Mouse (Mus musculus) CH12.LX (cell line): ENCODE measurements around the gene Cox17. TPM values are rescaled to one million over a fixed set of nuclear protein-coding genes. Genes with fewer than 3 reads are reported as not detected.

Experiments
- DNase-seq: peaks from one replicate; pipeline ENCODE4 v3.0.0-alpha.2; 2013; ENCODE audit errors: extremely low read depth
- H3K27ac ChIP-seq: 2 replicates; pipeline ENCODE4 v1.5.1; 2012; ENCODE audit warnings: low read depth, mild to moderate bottlenecking, control low read depth, moderate library complexity; ENCODE audit not compliant: insufficient read depth
- H3K27me3 ChIP-seq: replicated peaks from 2 replicates; pipeline ENCODE3; 2012; ENCODE audit warnings: inconsistent platforms
- H3K36me3 ChIP-seq, 2 experiments: replicated peaks in 1 of 2; 2 replicates each; pipeline versions ENCODE3 to v1.6.1; 2012; ENCODE audit warnings: inconsistent platforms in 1 of 2, low read length in 1 of 2, mild to moderate bottlenecking in 1 of 2, mixed read lengths in 1 of 2, moderate library complexity in 1 of 2; ENCODE audit not compliant: control insufficient read depth in 1 of 2, insufficient read depth in 1 of 2
- H3K4me1 ChIP-seq, 2 experiments: 2 replicates each; pipeline ENCODE4 v1.6.1; 2012; ENCODE audit warnings: inconsistent platforms in 1 of 2, moderate library complexity in 1 of 2; ENCODE audit not compliant: insufficient read depth in 2 of 2, control insufficient read depth in 1 of 2
- H3K4me2 ChIP-seq: 2 replicates; pipeline ENCODE4 v1.6.1; 2012; ENCODE audit warnings: low read depth, mild to moderate bottlenecking, control low read depth; ENCODE audit not compliant: poor library complexity, insufficient read depth, severe bottlenecking
- H3K4me3 ChIP-seq, 3 experiments: fragments of 150-350 bp in 1 of 3; sonication (generic) in 1 of 3; replicated peaks in 1 of 3; 2 replicates each; pipeline versions ENCODE3 to v1.5.1; 2011 to 2012; ENCODE audit warnings: low read depth in 2 of 3, low read length in 2 of 3, mild to moderate bottlenecking in 2 of 3, moderate library complexity in 2 of 3, control low read depth in 1 of 3, improper control_type of control experiment in 1 of 3, inconsistent platforms in 1 of 3, mixed read lengths in 1 of 3; ENCODE audit not compliant: poor library complexity in 1 of 3
- H3K79me2 ChIP-seq: replicated peaks from 2 replicates; pipeline ENCODE4 v1.6.1; 2012; ENCODE audit warnings: mild to moderate bottlenecking, moderate library complexity; ENCODE audit not compliant: control insufficient read depth, poor library complexity, insufficient read depth, severe bottlenecking; ENCODE audit errors: extremely low read depth
- H3K9ac ChIP-seq: 2 replicates; pipeline ENCODE4 v1.6.1; 2012; ENCODE audit warnings: low read depth, mild to moderate bottlenecking, control low read depth, moderate library complexity; ENCODE audit not compliant: insufficient read depth
- H3K9me3 ChIP-seq: replicated peaks from 2 replicates; pipeline ENCODE3; 2012; ENCODE audit warnings: low read length, inconsistent platforms, mixed read lengths
- CHD2 ChIP-seq: IDR thresholded peaks from 2 replicates; pipeline ENCODE4 v1.6.1; 2011; ENCODE audit warnings: low read length, improper control_type of control experiment
- E2F4 ChIP-seq: IDR thresholded peaks from 2 replicates; pipeline ENCODE4 v1.6.1; 2011; ENCODE audit warnings: low read depth, low read length, improper control_type of control experiment; ENCODE audit not compliant: insufficient replicate concordance
- ELF1 ChIP-seq: IDR thresholded peaks from 2 replicates; pipeline ENCODE4 v1.6.1; 2014; ENCODE audit warnings: low read depth, mild to moderate bottlenecking, inconsistent platforms, low read length, improper control_type of control experiment
- EP300 ChIP-seq: IDR thresholded peaks from 2 replicates; pipeline ENCODE4 v1.6.1; 2011; ENCODE audit warnings: low read length, improper control_type of control experiment
- ETS1 ChIP-seq: conservative IDR thresholded peaks from 2 replicates; pipeline ENCODE4 v1.6.1; 2012; ENCODE audit warnings: low read depth, mild to moderate bottlenecking, inconsistent platforms, low read length, improper control_type of control experiment, moderate library complexity
- GABPA ChIP-seq: IDR thresholded peaks from 2 replicates; pipeline ENCODE4 v1.6.1; 2012; ENCODE audit warnings: low read depth, low read length, improper control_type of control experiment, inconsistent platforms; ENCODE audit not compliant: insufficient replicate concordance
- IRF4 ChIP-seq: IDR thresholded peaks from 2 replicates; pipeline ENCODE4 v1.6.1; 2014; ENCODE audit warnings: low read depth, mild to moderate bottlenecking, inconsistent platforms, low read length, improper control_type of control experiment
- JUN ChIP-seq: IDR thresholded peaks from 2 replicates; pipeline ENCODE4 v1.6.1; 2011; ENCODE audit warnings: low read depth, mild to moderate bottlenecking, low read length, improper control_type of control experiment, moderate library complexity; ENCODE audit not compliant: insufficient read depth
- JUND ChIP-seq: conservative IDR thresholded peaks from 2 replicates; pipeline ENCODE4 v1.6.1; 2011; ENCODE audit warnings: low read depth, low read length, improper control_type of control experiment
- KAT2A ChIP-seq: IDR thresholded peaks from 2 replicates; pipeline ENCODE4 v1.6.1; 2012; ENCODE audit warnings: low read length, improper control_type of control experiment, inconsistent platforms; ENCODE audit not compliant: insufficient replicate concordance
- MAFK ChIP-seq: IDR thresholded peaks from 2 replicates; pipeline ENCODE4 v1.6.1; 2011; ENCODE audit warnings: low read length, improper control_type of control experiment; ENCODE audit not compliant: insufficient replicate concordance
- MAX ChIP-seq: IDR thresholded peaks from 2 replicates; pipeline ENCODE4 v1.6.1; 2011; ENCODE audit warnings: low read length, improper control_type of control experiment
- MEF2A ChIP-seq: IDR thresholded peaks from 2 replicates; pipeline ENCODE4 v1.6.1; 2014; ENCODE audit warnings: low read depth, mild to moderate bottlenecking, inconsistent platforms, low read length, improper control_type of control experiment, borderline replicate concordance
- MXI1 ChIP-seq: IDR thresholded peaks from 2 replicates; pipeline ENCODE4 v1.6.1; 2011; ENCODE audit warnings: mild to moderate bottlenecking, low read depth, low read length, improper control_type of control experiment
- MYC ChIP-seq: IDR thresholded peaks from 2 replicates; pipeline ENCODE4 v1.6.1; 2011; ENCODE audit warnings: low read depth, mild to moderate bottlenecking, improper control_type of control experiment, low read length
- NELFE ChIP-seq: IDR thresholded peaks from 2 replicates; pipeline ENCODE4 v1.6.1; 2011; ENCODE audit warnings: low read depth, low read length, improper control_type of control experiment
- NRF1 ChIP-seq: IDR thresholded peaks from 2 replicates; pipeline ENCODE4 v1.6.1; 2014; ENCODE audit warnings: low read depth, mild to moderate bottlenecking, inconsistent platforms, low read length, improper control_type of control experiment, moderate library complexity
- POLR2A ChIP-seq: IDR thresholded peaks from 2 replicates; pipeline ENCODE4 v1.6.1; 2011; ENCODE audit warnings: low read depth, mild to moderate bottlenecking, improper control_type of control experiment, low read length
- RCOR1 ChIP-seq: conservative IDR thresholded peaks from 2 replicates; pipeline ENCODE4 v1.6.1; 2012; ENCODE audit warnings: low read depth, mild to moderate bottlenecking, inconsistent platforms, low read length, improper control_type of control experiment
- SIN3A ChIP-seq: IDR thresholded peaks from 2 replicates; pipeline ENCODE4 v1.6.1; 2012; ENCODE audit warnings: low read length, improper control_type of control experiment, inconsistent platforms
- SMC3 ChIP-seq: IDR thresholded peaks from 2 replicates; pipeline ENCODE4 v1.6.1; 2011; ENCODE audit warnings: low read depth, low read length, improper control_type of control experiment
- TBP ChIP-seq: conservative IDR thresholded peaks from 2 replicates; pipeline ENCODE4 v1.6.1; 2011; ENCODE audit warnings: low read depth, low read length, improper control_type of control experiment
- TCF12 ChIP-seq: IDR thresholded peaks from 2 replicates; pipeline ENCODE4 v1.6.1; 2014; ENCODE audit warnings: low read depth, mild to moderate bottlenecking, inconsistent platforms, low read length, improper control_type of control experiment
- UBTF ChIP-seq: IDR thresholded peaks from 2 replicates; pipeline ENCODE4 v1.6.1; 2012; ENCODE audit warnings: low read depth, mild to moderate bottlenecking, inconsistent platforms, low read length, improper control_type of control experiment, moderate library complexity
- USF1 ChIP-seq: IDR thresholded peaks from 2 replicates; pipeline ENCODE4 v1.6.1; 2014; ENCODE audit warnings: low read depth, mild to moderate bottlenecking, inconsistent platforms, low read length, improper control_type of control experiment
- USF2 ChIP-seq: conservative IDR thresholded peaks from 2 replicates; pipeline ENCODE4 v1.6.1; 2011; ENCODE audit warnings: low read depth, low read length, improper control_type of control experiment
- ZC3H11A ChIP-seq: IDR thresholded peaks from 2 replicates; pipeline ENCODE4 v1.6.1; 2012; ENCODE audit warnings: low read depth, mild to moderate bottlenecking, inconsistent platforms, low read length, improper control_type of control experiment
- ZKSCAN1 ChIP-seq: IDR thresholded peaks from 2 replicates; pipeline ENCODE4 v1.6.1; 2012; ENCODE audit warnings: low read depth, inconsistent platforms, low read length, improper control_type of control experiment, borderline replicate concordance
- ZMIZ1 ChIP-seq: IDR thresholded peaks from 2 replicates; pipeline ENCODE4 v1.6.1; 2012; ENCODE audit warnings: low read depth, mild to moderate bottlenecking, inconsistent platforms, low read length, improper control_type of control experiment
- ZNF384 ChIP-seq: IDR thresholded peaks from 2 replicates; pipeline ENCODE4 v1.6.1; 2012; ENCODE audit warnings: low read depth, low read length, improper control_type of control experiment, inconsistent platforms
- dilution Hi-C: fragments of 300-500 bp; cut with MboI; formaldehyde crosslinking; loops from 2 replicates; pipeline ENCODE4 v1.14.3; 2020; ENCODE audit warnings: low sequenced_read_pairs; ENCODE audit not compliant: extremely low pct_unique_long_range_greater_than_20kb, extremely low pct_ligation_motif_present
- in situ Hi-C: fragments of 300-500 bp; cut with MboI; formaldehyde crosslinking; loops from 3 replicates; pipeline ENCODE4 v1.14.3; 2019; ENCODE audit warnings: low sequenced_read_pairs, low pct_ligation_motif_present, low pct_unique_long_range_greater_than_20kb, mixed read lengths
- polyA plus RNA-seq: library from polyadenylated mRNA; unstranded; fragments of >175 nt; gene quantifications from 2 replicates; pipeline ENCODE4 v1.2.1, GENCODE M21; 2012; ENCODE audit warnings: low read depth; ENCODE audit not compliant: insufficient read length
- total RNA-seq, 2 experiments: library from RNA; depleted of rRNA; stranded (reverse); fragments of 300-350 nt in 1 of 2; fragments of >200 nt in 1 of 2; gene quantifications; 2 replicates each; pipeline ENCODE4 v1.2.3; 2012 to 2014

Gene Cox17
- total and polyA plus RNA-seq, 3 experiments: 410 to 706 (median 622) TPM

DNA sequence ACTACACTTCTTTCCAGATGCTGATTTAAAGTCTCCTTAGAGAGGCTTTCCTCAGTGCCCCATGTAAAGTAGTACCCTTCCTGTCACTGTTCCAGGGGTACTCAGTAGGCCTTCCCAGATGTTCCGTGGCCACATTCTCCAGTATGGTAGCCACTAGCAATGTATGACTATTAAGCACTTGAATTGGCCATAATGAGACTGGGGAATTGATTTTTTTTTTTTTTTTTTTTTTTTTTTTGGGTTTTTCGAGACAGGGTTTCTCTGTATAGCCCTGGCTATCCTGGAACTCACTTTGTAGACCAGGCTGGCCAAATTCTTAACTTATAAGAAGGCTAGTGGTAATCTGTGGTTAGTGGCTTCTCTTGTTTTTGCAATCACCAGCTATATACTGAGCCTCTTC is 3.1 kb downstream of the Cox17 start:
- H3K4me1 ChIP-seq: peaks cover 16 to 63% of the 10 kb centered on the region in 2 experiments

DNA sequence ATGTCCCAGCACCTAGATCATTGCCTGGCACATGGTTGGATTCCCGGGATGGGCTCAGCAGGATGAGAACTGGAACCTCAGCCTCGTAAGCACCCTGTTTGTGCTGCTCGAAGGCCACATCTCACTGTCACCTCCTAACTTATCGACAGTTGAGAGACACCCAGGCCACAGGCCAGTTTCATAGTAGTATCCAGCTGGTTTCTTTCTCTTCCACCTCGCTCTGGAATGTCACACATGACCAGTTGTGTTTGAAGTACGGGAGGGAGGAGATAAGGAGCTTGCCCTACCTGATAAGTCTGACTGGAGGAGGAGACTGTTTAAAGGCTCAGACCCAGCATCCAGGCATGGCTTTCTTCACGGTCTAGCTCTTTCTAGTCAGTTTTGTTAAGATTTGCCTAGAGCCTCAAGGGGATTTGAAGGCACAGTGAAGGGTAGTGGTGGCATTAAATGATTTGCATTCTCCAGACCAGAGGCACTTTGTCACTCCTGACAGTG is 3.6 kb downstream of the Cox17 start:
- in situ Hi-C loops (no loop called here), dilution Hi-C loops (no loop called here)
- peaks cover 64% of the 10 kb centered on the region for H3K79me2 ChIP-seq
- H3K9me3 ChIP-seq: no peaks in the 10 kb centered on the region
- H3K4me3 ChIP-seq: peak overlapping the region; percentile 23 to 45 (median 41)
- DNase-seq: peak; percentile 93
- peaks cover 16 to 57% of the 10 kb centered on the region in 2 experiments for H3K4me1 ChIP-seq
- peak overlapping the region; percentile 93 for H3K27ac ChIP-seq
- no peaks in the 10 kb centered on the region for H3K27me3 ChIP-seq
- peaks cover 35 to 55% of the 10 kb centered on the region in 2 experiments for H3K36me3 ChIP-seq
- H3K4me2 ChIP-seq: peak overlapping the region; percentile 39
- H3K9ac ChIP-seq: peak overlapping the region; percentile 99
- peak; percentile 71; the same call in 1 of the 2 replicates for TF ChIP-seq MYC
- 0 out of 2 replicates have a peak, but pooled peaks have one; percentile 49 for TF ChIP-seq KAT2A
- TF ChIP-seq POLR2A: peak; percentile 64
- TF ChIP-seq SMC3: peak; percentile 4; the same call in 1 of the 2 replicates
- TF ChIP-seq CHD2: no peak
- no peak for TF ChIP-seq JUND
- TF ChIP-seq ZNF384: 0 out of 2 replicates have a peak, but pooled peaks have one; percentile 9
- TF ChIP-seq IRF4: 0 out of 2 replicates have a peak, but pooled peaks have one; percentile 19
- TF ChIP-seq ELF1: no peak
- peak; percentile 45; the same call in 1 of the 2 replicates for TF ChIP-seq MEF2A
- TF ChIP-seq UBTF: no peak
- TF ChIP-seq TBP: peak; percentile 84
- no peak for TF ChIP-seq USF2
- peak; percentile 80 for TF ChIP-seq EP300
- 0 out of 2 replicates have a peak, but pooled peaks have one; percentile 13 for TF ChIP-seq NRF1
- TF ChIP-seq SIN3A: peak; percentile 77
- 0 out of 2 replicates have a peak, but pooled peaks have one; percentile 10 for TF ChIP-seq MAFK
- no peak for TF ChIP-seq ZKSCAN1
- TF ChIP-seq GABPA: no peak
- TF ChIP-seq NELFE: 0 out of 2 replicates have a peak, but pooled peaks have one; percentile 59
- TF ChIP-seq ZC3H11A: no peak
- TF ChIP-seq E2F4: no peak
- no peak for TF ChIP-seq ZMIZ1
- TF ChIP-seq ETS1: peak; percentile 74; the same call in 1 of the 2 replicates
- peak; percentile 84 for TF ChIP-seq MXI1
- TF ChIP-seq JUN: no peak
- peak; percentile 31; the same call in 1 of the 2 replicates for TF ChIP-seq TCF12
- no peak for TF ChIP-seq RCOR1
- TF ChIP-seq USF1: no peak
- TF ChIP-seq MAX: peak; percentile 53; the same call in 1 of the 2 replicates

More for the DNA sequence above, 3.1 kb downstream of the Cox17 start:
- TF ChIP-seq ZNF384 (peak; percentile 83), ZMIZ1 (no peak), POLR2A (peak; percentile 12; the same call in 1 of the 2 replicates)
- no peak for DNase-seq
- peak overlapping the region; percentile 39 for H3K4me2 ChIP-seq
- H3K27me3 ChIP-seq: no peaks in the 10 kb centered on the region
- H3K4me3 ChIP-seq: peak overlapping the region; percentile 26 to 66 (median 41)
- H3K27ac ChIP-seq: peak overlapping the region; percentile 93
- no peaks in the 10 kb centered on the region for H3K9me3 ChIP-seq
- peak overlapping the region; percentile 99 for H3K9ac ChIP-seq
- peaks cover 64% of the 10 kb centered on the region for H3K79me2 ChIP-seq
- dilution Hi-C loops (no loop called here), in situ Hi-C loops (loop anchor here (5.0 to 25.0 kb wide), 4 partner anchors 52 to 687 kb away; partner anchors contain the start of gene Arhgap31)
- peaks cover 35 to 51% of the 10 kb centered on the region in 2 experiments for H3K36me3 ChIP-seq
